Mouse (Mus musculus): ENCODE measurements at regions not wholly inside any gene's neighbourhood (a gene's known extent, or its start where the extent isn't known, plus 50 kb on each side); places are given as distances from the start of the nearest gene placed in this dataset.

DNA sequence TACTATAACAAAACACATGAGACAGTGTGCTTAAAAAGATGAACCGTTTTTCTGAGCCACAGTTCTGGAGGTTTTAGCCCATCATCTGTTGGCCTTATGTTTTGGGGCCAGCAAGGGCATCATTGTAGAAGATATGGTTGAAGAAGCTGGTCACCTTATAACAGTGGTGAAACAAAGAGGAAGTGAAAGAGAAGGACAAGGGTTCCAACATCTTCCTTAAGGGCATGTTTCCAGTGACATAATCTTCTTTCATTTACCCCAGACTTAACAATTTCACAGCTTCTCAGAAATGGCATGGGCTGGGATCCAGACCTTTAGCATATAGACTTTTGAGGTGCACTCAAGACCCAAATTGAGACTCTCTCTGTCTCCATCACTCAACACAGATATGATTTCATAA, 259.5 kb downstream of the 1700064H15Rik start:
- DNase-seq (ENCODE audit: low spot score) = no peak

DNA sequence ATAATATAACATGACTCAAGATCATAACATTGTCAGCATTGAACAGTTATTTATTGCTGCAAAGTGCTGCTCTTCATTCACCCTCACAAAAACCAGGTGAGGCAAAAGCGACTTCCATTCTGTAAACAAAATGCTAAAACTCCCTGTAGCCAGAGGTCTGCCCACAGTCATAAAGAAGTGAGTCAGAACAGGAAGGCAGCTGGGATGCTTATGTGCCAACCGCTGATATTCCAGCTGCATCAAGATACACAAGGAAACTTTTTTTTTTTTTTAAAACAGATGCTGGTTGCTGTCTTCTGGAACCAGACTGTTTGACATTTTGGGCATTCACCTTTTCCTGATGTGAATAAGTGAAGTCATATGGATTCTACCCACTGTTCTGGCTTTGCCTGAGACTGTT, 260.7 kb downstream of the 1700064H15Rik start:
- no peak for DNase-seq (ENCODE audit: low spot score)

Measured in c-Kit-positive CD71-positive TER-119-positive erythroid progenitor cells, embryonic 14.5 days (primary cell).